Comparison of ENCODE assay signal across 11 mouse cellular contexts in the genomic region with DNA sequence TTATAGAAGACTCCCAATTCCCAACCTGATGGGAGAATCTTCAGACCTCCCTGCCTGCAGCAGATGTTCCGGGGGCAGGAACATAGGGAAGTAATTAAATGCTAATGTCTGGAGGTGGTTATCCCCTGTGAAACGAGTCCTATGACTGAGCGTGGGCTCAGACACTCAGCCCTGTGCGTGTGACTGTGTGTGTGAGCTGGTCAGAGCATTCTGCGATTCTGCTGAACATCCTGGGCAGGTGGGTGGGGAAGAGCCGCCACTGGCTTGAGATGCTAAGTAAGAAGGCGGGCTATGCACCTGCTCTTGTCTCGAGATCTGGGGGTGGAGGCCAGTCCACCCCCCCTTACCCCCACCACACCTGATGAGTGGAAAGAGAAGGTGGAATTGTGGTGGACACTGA. TPM values are rescaled to one million over a fixed set of nuclear protein-coding genes. Genes with fewer than 3 reads are reported as not detected.
DNase-seq lines count a peak whose midpoint lies in the region; ATAC-seq and TF ChIP-seq lines count a peak whose summit lies in the region.
"Had no signal": no experiment of that assay in that cellular context is flagged by ENCODE, and none has a peak within 500 bp of the region (broad histone marks: within the 10 kb centered on the region; RNA-seq: fewer than 3 reads in every experiment).

No protein-coding gene starts in this region.

- ATAC-seq in megakaryocyte progenitor cell, adult 5-6 weeks (replicated peaks; ENCODE audit: poor library complexity) = 0 out of 2 replicates have a peak, but pooled peaks have one; percentile 6
- no peak for ATAC-seq in CD4-positive, CD25-positive, alpha-beta regulatory T cell, adult 4 months
- ATAC-seq: midbrain, embryonic 16.5 days had no signal

- no peaks in the 10 kb centered on the region for H3K79me3 ChIP-seq in C2C12 (ENCODE audit: low read depth)

- peak; percentile 46 to 65 for DNase-seq in layer of hippocampus, adult 18-20 months (ENCODE audit: low spot score in 2 of 2)
- no peak for DNase-seq in layer of hippocampus, postnatal 14 days (ENCODE audit: low spot score in 2 of 2)
- peak; percentile 93 for DNase-seq in brain, adult 2 months (ENCODE audit: low read depth, low spot score)
- no peak for DNase-seq in cerebellum, postnatal 36 days
- DNase-seq: lung, postnatal 4 days had no signal

- no peak overlapping the region for H3ac ChIP-seq in C2C12 (ENCODE audit: control insufficient read depth, insufficient read length, low read depth)

- no peak for TF ChIP-seq CTCF in C2C12 (IDR thresholded peaks at IDR 0.05; ENCODE audit: control insufficient read depth, insufficient read depth, insufficient read length)

- H3K79me2 ChIP-seq in C2C12 (ENCODE audit: control insufficient read depth, insufficient read depth) = no peaks in the 10 kb centered on the region

- no peaks in the 10 kb centered on the region for H3K36me3 ChIP-seq in C2C12 (ENCODE audit: control insufficient read depth, insufficient read depth)
- H3K36me3 ChIP-seq: embryonic facial prominence, embryonic 15.5 days had no signal

- H3K27me3 ChIP-seq in C2C12 (ENCODE audit: control insufficient read depth, insufficient read depth, insufficient read length) = no peaks in the 10 kb centered on the region
- H3K27me3 ChIP-seq: embryonic facial prominence, embryonic 15.5 days; limb, embryonic 12.5 days had no signal

- H3K4me3 ChIP-seq in C2C12 (ENCODE audit: insufficient read depth, poor library complexity, severe bottlenecking) = no peak overlapping the region
- H3K4me3 ChIP-seq: embryonic facial prominence, embryonic 15.5 days; limb, embryonic 12.5 days had no signal

TF ChIP-seq in C2C12, 6 proteins besides CTCF, POLR2A, EP300 and RAD21:
- peak; percentile 43 for TF ChIP-seq MYOD1 (IDR thresholded peaks at IDR 0.05; ENCODE audit: control insufficient read depth, insufficient read length, low read depth)
- no peak for TF ChIP-seq CEBPB (IDR thresholded peaks at IDR 0.05; ENCODE audit: low read depth)
- no peak for TF ChIP-seq FOSL1 (IDR thresholded peaks at IDR 0.05; ENCODE audit: insufficient read depth, low read length, poor library complexity, severe bottlenecking)
- TF ChIP-seq MAX (IDR thresholded peaks at IDR 0.05) = no peak
- no peak for TF ChIP-seq USF1 (IDR thresholded peaks at IDR 0.05; ENCODE audit: low read depth)
- TF ChIP-seq MYOG (IDR thresholded peaks at IDR 0.05; ENCODE audit: control insufficient read depth, extremely low read depth, insufficient read length) = no peak

RNA-seq across cellular contexts. Expression of a gene that starts 0.6 kb away (rescaled TPM):
- total RNA-seq in layer of hippocampus, adult 18-20 months (2021) = 1 to 10 TPM; 2.2 to 2.4 TPM
- 1 to 10 TPM; 2.5 to 2.6 TPM for total RNA-seq in layer of hippocampus, postnatal 14 days (2021)
- polyA plus RNA-seq in C2C12 (2012; fragmentation: generic; extraction: Trizol) = 0.05 TPM
- 0.35 TPM in 1 of 2 replicates, not detected in the other for total RNA-seq in megakaryocyte progenitor cell, adult 5-6 weeks (2015)
- not detected in 2 replicates for total RNA-seq in megakaryocyte progenitor cell, adult 5-6 weeks (2017)
- polyA plus RNA-seq in CD4-positive, CD25-positive, alpha-beta regulatory T cell, adult 4 months (2017; shearing (Covaris generic)) = under 1 TPM; 0.42 to 0.59 TPM

RNA-seq across cellular contexts. Expression of a gene that starts 38.9 kb away (rescaled TPM):
- 100 to 1,000 TPM; 656 to 658 TPM for total RNA-seq in layer of hippocampus, adult 18-20 months (2021)
- 100 to 1,000 TPM; 702 to 713 TPM for total RNA-seq in layer of hippocampus, postnatal 14 days (2021)
- polyA plus RNA-seq in C2C12 (2012; fragmentation: generic; extraction: Trizol) = 144 TPM
- 95.4 and 101 TPM in 2 replicates for total RNA-seq in megakaryocyte progenitor cell, adult 5-6 weeks (2015)
- 88.5 and 107 TPM in 2 replicates for total RNA-seq in megakaryocyte progenitor cell, adult 5-6 weeks (2017)
- 10 to 100 TPM; 40.3 to 46.7 TPM for polyA plus RNA-seq in CD4-positive, CD25-positive, alpha-beta regulatory T cell, adult 4 months (2017; shearing (Covaris generic))

Comparison
In these comparisons a context has a peak if more than half of its experiments do, and no peak if none do; other contexts are left out.
1. DNase-seq: peak in layer of hippocampus, adult 18-20 months (2 of 2) and brain, adult 2 months (single experiment); none in layer of hippocampus, postnatal 14 days (0 of 2) and cerebellum, postnatal 36 days (0 of 2).
2. RNA of a gene that starts 38.9 kb away (total RNA-seq): 702 to 713 TPM in layer of hippocampus, postnatal 14 days and 656 to 658 TPM in layer of hippocampus, adult 18-20 months; 88.5 to 107 TPM in megakaryocyte progenitor cell, adult 5-6 weeks; every median in the first group is over 4 times any median in the second.